Mouse (Mus musculus): ENCODE measurements around the gene Lfng.
A peak's percentile ranks its signal among the peaks of the same experiment; 100 is the strongest.

The Lfng gene

GRCm38 (mm10) chr5:140615321-140616109 lies 8.4 kb downstream of the Lfng start:
- no peak for DNase-seq (ENCODE audit: low read depth, low spot score)

GRCm38 (mm10) chr5:140616110-140616503 lies 9.0 kb downstream of the Lfng start:
- no peak for DNase-seq (ENCODE audit: low read depth, low spot score)

- DNase-seq (ENCODE audit: low read depth, low spot score): no peak
Measured at GRCm38 (mm10) chr5:140616691-140617090, 9.6 kb downstream of the Lfng start.

- DNase-seq (ENCODE audit: low read depth, low spot score): no peak
Measured at GRCm38 (mm10) chr5:140617714-140618113, 10.6 kb downstream of the Lfng start.

- DNase-seq (ENCODE audit: low read depth, low spot score): peak; percentile 88
Measured at GRCm38 (mm10) chr5:140619151-140619771, 12.1 kb downstream of the Lfng start.

- no peak for DNase-seq (ENCODE audit: low read depth, low spot score)
Measured at GRCm38 (mm10) chr5:140619895-140620736, 13.0 kb downstream of the Lfng start.

- no peak for DNase-seq (ENCODE audit: low read depth, low spot score)
Measured at GRCm38 (mm10) chr5:140621092-140621491, 14.0 kb downstream of the Lfng start.

GRCm38 (mm10) chr5:140621517-140621916 lies 14.4 kb downstream of the Lfng start:
- no peak for DNase-seq (ENCODE audit: low read depth, low spot score)

- DNase-seq (ENCODE audit: low read depth, low spot score): no peak
Measured at GRCm38 (mm10) chr5:140622978-140623670, 16.0 kb downstream of the Lfng start.

- no peak for DNase-seq (ENCODE audit: low read depth, low spot score)
Measured at GRCm38 (mm10) chr5:140623791-140624190, 16.7 kb downstream of the Lfng start.

GRCm38 (mm10) chr5:140624238-140624637 lies 17.1 kb downstream of the Lfng start:
- no peak for DNase-seq (ENCODE audit: low read depth, low spot score)

GRCm38 (mm10) chr5:140624961-140625360 lies 17.8 kb downstream of the Lfng start:
- DNase-seq (ENCODE audit: low read depth, low spot score): no peak

GRCm38 (mm10) chr5:140627580-140627979 lies 20.5 kb downstream of the Lfng start:
- no peak for DNase-seq (ENCODE audit: low read depth, low spot score)

- no peak for DNase-seq (ENCODE audit: low read depth, low spot score)
Measured at GRCm38 (mm10) chr5:140628995-140629394, 21.9 kb downstream of the Lfng start.

GRCm38 (mm10) chr5:140633432-140633831 lies 26.3 kb downstream of the Lfng start:
- DNase-seq (ENCODE audit: low read depth, low spot score): no peak

- DNase-seq (ENCODE audit: low read depth, low spot score): no peak
Measured at GRCm38 (mm10) chr5:140634798-140635722, 27.9 kb downstream of the Lfng start.

- DNase-seq (ENCODE audit: low read depth, low spot score): no peak
Measured at GRCm38 (mm10) chr5:140636316-140637057, 29.4 kb downstream of the Lfng start.

- no peak for DNase-seq (ENCODE audit: low read depth, low spot score)
Measured at GRCm38 (mm10) chr5:140637058-140637410, 29.9 kb downstream of the Lfng start.

- no peak for DNase-seq (ENCODE audit: low read depth, low spot score)
Measured at GRCm38 (mm10) chr5:140637989-140638388, 30.9 kb downstream of the Lfng start.

GRCm38 (mm10) chr5:140638484-140638883 lies 31.4 kb downstream of the Lfng start:
- DNase-seq (ENCODE audit: low read depth, low spot score): no peak

Data from mesoderm, embryonic 11.5 days (tissue).